Mouse (Mus musculus): Measurements from ENCODE around the gene Atp5mpl.

GRCm38 (mm10) chr12:111995161-111995560, 28.4 kb upstream of the Atp5mpl start:
- TF ChIP-seq CTCF (IDR thresholded peaks at IDR 0.05; ENCODE audit: low read depth) = no peak
- TF ChIP-seq EP300 (IDR thresholded peaks at IDR 0.05; ENCODE audit: low read depth) = no peak
